Mouse (Mus musculus) G1E (cell line): ENCODE measurements at regions not wholly inside any gene's neighbourhood (a gene's known extent, or its start where the extent isn't known, plus 50 kb on each side); places are given as distances from the start of the nearest gene placed in this dataset.

Source experiments
- CTCF ChIP-seq: IDR thresholded peaks from 2 replicates; pipeline ENCODE4 v1.5.1; 2012; ENCODE audit warnings: low read depth, low read length, inconsistent platforms, mixed read lengths
- GATA1 ChIP-seq: IDR thresholded peaks from 2 replicates; pipeline ENCODE4 v1.6.1; 2012; ENCODE audit warnings: borderline replicate concordance, low read length, inconsistent platforms, mixed read lengths
- GATA2 ChIP-seq: IDR thresholded peaks from 2 replicates; pipeline ENCODE4 v1.6.1; 2012; ENCODE audit warnings: low read depth, low read length, inconsistent platforms, borderline replicate concordance

DNA sequence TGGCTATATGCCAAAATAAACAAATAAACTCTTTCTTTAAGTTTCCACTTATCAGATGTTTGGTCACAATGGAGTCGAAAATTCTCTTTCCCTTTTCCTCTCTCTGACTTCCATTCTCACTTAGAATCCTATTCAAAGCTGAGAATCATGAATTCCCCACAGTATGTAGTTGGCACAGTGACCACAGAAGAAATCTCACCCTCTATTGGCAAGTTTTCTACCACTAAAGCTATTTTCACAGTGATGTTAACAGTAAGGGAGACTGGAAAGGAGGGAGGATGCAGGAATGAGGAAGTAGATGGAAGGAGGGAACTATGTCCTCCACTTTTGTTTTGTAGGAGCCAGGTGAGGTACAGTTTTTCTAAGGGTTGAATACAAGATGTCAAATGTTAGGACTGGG lies 431.2 kb upstream of the Tbl1xr1 start:
- TF ChIP-seq CTCF = no peak
- no peak for TF ChIP-seq GATA1
- TF ChIP-seq GATA2 = no peak
